Mouse (Mus musculus): Measurements from ENCODE around the gene Terf2. TPM values are rescaled to one million over a fixed set of nuclear protein-coding genes. Genes with fewer than 3 reads are reported as not detected.

Terf2 gene
- polyA plus RNA-seq, 1 experiment from 2014 or later: 16.8 TPM

GRCm38 (mm10) chr8:107132581-107133491, 36.5 kb upstream of the Terf2 start:
- no peak overlapping the region for H3K9ac ChIP-seq (ENCODE audit: low read length)
- no peaks in the 10 kb centered on the region for H3K27me3 ChIP-seq (ENCODE audit: control insufficient read depth, insufficient read depth, low read depth, low read length)
- ATAC-seq (ENCODE audit: low read depth): no peak
- no peak overlapping the region for H3K4me2 ChIP-seq (ENCODE audit: low read depth, low read length)
- H3K4me1 ChIP-seq (replicated peaks; ENCODE audit: control insufficient read depth, insufficient read depth, low read length): peaks cover 22% of the 10 kb centered on the region
- H3K4me3 ChIP-seq (ENCODE audit: low read length): no peak overlapping the region
- no peaks in the 10 kb centered on the region for H3K36me3 ChIP-seq (ENCODE audit: control insufficient read depth, insufficient read depth, low read length)
- no peaks in the 10 kb centered on the region for H3K9me3 ChIP-seq (ENCODE audit: control insufficient read depth, low read length)
- WGBS: 72% methylated on average over 24 of the region's 24 CpGs
- no peak overlapping the region for H3K27ac ChIP-seq (ENCODE audit: low read length)

DNA sequence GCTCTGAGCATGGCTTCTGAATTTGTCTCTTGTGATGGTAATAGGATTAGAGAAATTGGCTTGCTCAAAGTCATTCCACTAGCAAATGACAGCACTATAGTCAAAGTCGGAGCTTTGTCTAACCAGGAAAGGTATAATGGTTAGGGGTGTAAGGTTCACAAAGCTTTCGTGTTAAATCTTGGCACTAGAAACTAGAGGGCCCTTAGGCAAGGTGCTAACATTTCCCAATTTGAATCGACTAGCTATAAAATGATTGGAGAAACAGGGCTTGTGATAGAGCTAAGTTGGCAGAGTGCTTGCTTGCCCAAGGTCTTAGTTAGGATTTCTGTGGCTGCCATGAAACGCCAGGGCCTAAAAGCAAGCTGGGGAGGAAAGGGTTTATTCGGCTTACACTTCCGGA, 33.7 kb upstream of the Terf2 start:
- no peak for ATAC-seq (ENCODE audit: low read depth)
- WGBS: 65% methylated on average over 6 of the region's 6 CpGs

GRCm38 (mm10) chr8:107129171-107130025, 33.1 kb upstream of the Terf2 start:
- Histone ChIP-seq H3K36me3 (ENCODE audit: control insufficient read depth, insufficient read depth, low read length) (no peaks in the 10 kb centered on the region), H3K27ac (ENCODE audit: low read length) (peak overlapping the region; percentile 78), H3K27me3 (ENCODE audit: control insufficient read depth, insufficient read depth, low read depth, low read length) (no peaks in the 10 kb centered on the region), H3K4me1 (replicated peaks; ENCODE audit: control insufficient read depth, insufficient read depth, low read length) (peaks cover 12% of the 10 kb centered on the region; the same call in 1 of the 2 replicates), H3K9me3 (ENCODE audit: control insufficient read depth, low read length) (no peaks in the 10 kb centered on the region), H3K4me2 (ENCODE audit: low read depth, low read length) (no peak overlapping the region), H3K9ac (ENCODE audit: low read length) (no peak overlapping the region), H3K4me3 (ENCODE audit: low read length) (no peak overlapping the region)
- peak; percentile 77 for ATAC-seq (ENCODE audit: low read depth)
- WGBS: 29% methylated on average over 8 of the region's 8 CpGs

More for the DNA sequence above, 33.7 kb upstream of the Terf2 start:
- H3K27ac ChIP-seq (ENCODE audit: low read length): peak overlapping the region; percentile 78; the same call in 1 of the 2 replicates
- H3K27me3 ChIP-seq (ENCODE audit: control insufficient read depth, insufficient read depth, low read depth, low read length): no peaks in the 10 kb centered on the region
- no peak overlapping the region for H3K9ac ChIP-seq (ENCODE audit: low read length)
- no peaks in the 10 kb centered on the region for H3K9me3 ChIP-seq (ENCODE audit: control insufficient read depth, low read length)
- no peak overlapping the region for H3K4me2 ChIP-seq (ENCODE audit: low read depth, low read length)
- no peaks in the 10 kb centered on the region for H3K36me3 ChIP-seq (ENCODE audit: control insufficient read depth, insufficient read depth, low read length)
- H3K4me3 ChIP-seq (ENCODE audit: low read length): no peak overlapping the region
- H3K4me1 ChIP-seq (replicated peaks; ENCODE audit: control insufficient read depth, insufficient read depth, low read length): peaks cover 12% of the 10 kb centered on the region; the same call in 1 of the 2 replicates

- H3K9me3 ChIP-seq (ENCODE audit: control insufficient read depth, low read length): no peaks in the 10 kb centered on the region
- no peaks in the 10 kb centered on the region for H3K36me3 ChIP-seq (ENCODE audit: control insufficient read depth, insufficient read depth, low read length)
- no peak overlapping the region for H3K4me2 ChIP-seq (ENCODE audit: low read depth, low read length)
- ATAC-seq (ENCODE audit: low read depth): no peak
- peaks cover 18% of the 10 kb centered on the region; the same call in 1 of the 2 replicates for H3K4me1 ChIP-seq (replicated peaks; ENCODE audit: control insufficient read depth, insufficient read depth, low read length)
- no peak overlapping the region for H3K9ac ChIP-seq (ENCODE audit: low read length)
- H3K27me3 ChIP-seq (ENCODE audit: control insufficient read depth, insufficient read depth, low read depth, low read length): no peaks in the 10 kb centered on the region
- no peak overlapping the region for H3K27ac ChIP-seq (ENCODE audit: low read length)
- WGBS: 60% methylated on average over 8 of the region's 8 CpGs
- H3K4me3 ChIP-seq (ENCODE audit: low read length): no peak overlapping the region
Measured at GRCm38 (mm10) chr8:107124343-107124742, 28.0 kb upstream of the Terf2 start.

- Histone ChIP-seq H3K36me3 (ENCODE audit: control insufficient read depth, insufficient read depth, low read length) (no peaks in the 10 kb centered on the region), H3K4me1 (replicated peaks; ENCODE audit: control insufficient read depth, insufficient read depth, low read length) (peaks cover 20% of the 10 kb centered on the region), H3K27me3 (ENCODE audit: control insufficient read depth, insufficient read depth, low read depth, low read length) (no peaks in the 10 kb centered on the region), H3K4me2 (ENCODE audit: low read depth, low read length) (no peak overlapping the region), H3K9ac (ENCODE audit: low read length) (no peak overlapping the region), H3K27ac (ENCODE audit: low read length) (no peak overlapping the region), H3K4me3 (ENCODE audit: low read length) (no peak overlapping the region), H3K9me3 (ENCODE audit: control insufficient read depth, low read length) (no peaks in the 10 kb centered on the region)
- 16% methylated on average over 9 of the region's 9 CpGs for WGBS
- no peak; the same call in 1 of the 2 replicates for ATAC-seq (ENCODE audit: low read depth)
Measured at GRCm38 (mm10) chr8:107123063-107123614, 26.8 kb upstream of the Terf2 start.

GRCm38 (mm10) chr8:107121681-107122291, 25.4 kb upstream of the Terf2 start:
- Histone ChIP-seq H3K36me3 (ENCODE audit: control insufficient read depth, insufficient read depth, low read length) (no peaks in the 10 kb centered on the region), H3K9ac (ENCODE audit: low read length) (no peak overlapping the region), H3K9me3 (ENCODE audit: control insufficient read depth, low read length) (no peaks in the 10 kb centered on the region), H3K4me2 (ENCODE audit: low read depth, low read length) (no peak overlapping the region), H3K27me3 (ENCODE audit: control insufficient read depth, insufficient read depth, low read depth, low read length) (no peaks in the 10 kb centered on the region), H3K4me1 (replicated peaks; ENCODE audit: control insufficient read depth, insufficient read depth, low read length) (peaks cover 20% of the 10 kb centered on the region), H3K27ac (ENCODE audit: low read length) (no peak overlapping the region), H3K4me3 (ENCODE audit: low read length) (no peak overlapping the region)
- no peak for ATAC-seq (ENCODE audit: low read depth)
- 85% methylated on average over 7 of the region's 7 CpGs for WGBS

- Histone ChIP-seq H3K27ac (ENCODE audit: low read length) (no peak overlapping the region), H3K4me2 (ENCODE audit: low read depth, low read length) (no peak overlapping the region), H3K9ac (ENCODE audit: low read length) (no peak overlapping the region), H3K4me3 (ENCODE audit: low read length) (no peak overlapping the region), H3K36me3 (ENCODE audit: control insufficient read depth, insufficient read depth, low read length) (no peaks in the 10 kb centered on the region), H3K4me1 (replicated peaks; ENCODE audit: control insufficient read depth, insufficient read depth, low read length) (peaks cover 22% of the 10 kb centered on the region), H3K27me3 (ENCODE audit: control insufficient read depth, insufficient read depth, low read depth, low read length) (no peaks in the 10 kb centered on the region), H3K9me3 (ENCODE audit: control insufficient read depth, low read length) (no peaks in the 10 kb centered on the region)
- ATAC-seq (ENCODE audit: low read depth): no peak
Measured at GRCm38 (mm10) chr8:107120806-107121205, 24.5 kb upstream of the Terf2 start.

DNA sequence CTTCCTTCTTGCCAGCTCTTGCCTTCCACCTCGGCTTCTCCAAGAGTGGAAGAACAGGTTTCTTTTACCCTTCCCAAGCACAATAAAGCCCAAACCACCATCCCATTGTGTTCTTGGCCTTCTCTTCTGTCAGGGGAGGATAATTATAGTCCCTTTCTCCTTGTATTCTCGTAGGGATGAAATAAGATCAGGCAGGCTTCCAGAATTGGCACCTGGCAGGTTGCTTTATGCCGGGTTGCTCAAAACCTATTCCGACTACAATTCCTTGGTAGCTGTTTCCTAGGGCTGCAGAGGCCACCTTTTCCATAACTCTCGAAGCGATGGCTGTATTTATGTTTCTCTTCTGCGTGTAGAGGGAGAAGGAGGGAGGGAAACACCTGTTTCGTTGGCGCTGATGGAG, 23.1 kb upstream of the Terf2 start:
- H3K36me3 ChIP-seq (ENCODE audit: control insufficient read depth, insufficient read depth, low read length): no peaks in the 10 kb centered on the region
- peak overlapping the region; percentile 45 for H3K27ac ChIP-seq (ENCODE audit: low read length)
- H3K27me3 ChIP-seq (ENCODE audit: control insufficient read depth, insufficient read depth, low read depth, low read length): no peaks in the 10 kb centered on the region
- no peak overlapping the region for H3K4me2 ChIP-seq (ENCODE audit: low read depth, low read length)
- no peaks in the 10 kb centered on the region for H3K9me3 ChIP-seq (ENCODE audit: control insufficient read depth, low read length)
- H3K9ac ChIP-seq (ENCODE audit: low read length): no peak overlapping the region
- ATAC-seq (ENCODE audit: low read depth): no peak
- H3K4me3 ChIP-seq (ENCODE audit: low read length): no peak overlapping the region
- 52% methylated on average over 9 of the region's 9 CpGs for WGBS
- peaks cover 22% of the 10 kb centered on the region for H3K4me1 ChIP-seq (replicated peaks; ENCODE audit: control insufficient read depth, insufficient read depth, low read length)

Data from lung, embryonic 16.5 days (tissue).